Mouse (Mus musculus) intestine, embryonic 14.5 days (tissue): ENCODE measurements around the gene Tbx2. TPM values are rescaled to one million over a fixed set of nuclear protein-coding genes. Genes with fewer than 3 reads are reported as not detected.
A peak's percentile ranks its signal among the peaks of the same experiment; 100 is the strongest.

Source experiments
- ATAC-seq: fragments of 200-750 bp; cut with Nextera tagmentation; replicated peaks from 2 replicates; pipeline ENCODE4 v1.8.0; 2017; ENCODE audit warnings: low read depth, moderate number of reproducible peaks, moderate TSS enrichment, moderate library complexity; ENCODE audit not compliant: low FRiP score, low TSS enrichment
- DNase-seq: peaks from one replicate; pipeline ENCODE4 v3.0.0-alpha.2; 2018; ENCODE audit warnings: low spot score
- H3K27ac ChIP-seq: fragments of 300-500 bp; sonication (generic); 2 replicates; pipeline ENCODE4 v1.5.1; 2014; ENCODE audit warnings: low read depth, mild to moderate bottlenecking, control low read depth
- H3K27me3 ChIP-seq: fragments of 300-500 bp; sonication (generic); replicated peaks from 2 replicates; pipeline ENCODE4 v1.6.1; 2014; ENCODE audit warnings: low read length, control low read depth; ENCODE audit not compliant: control insufficient read depth, insufficient read depth
- H3K36me3 ChIP-seq: fragments of 300-500 bp; sonication (generic); 2 replicates; pipeline ENCODE4 v1.6.1; 2014; ENCODE audit warnings: low read length, control low read depth; ENCODE audit not compliant: control insufficient read depth, insufficient read depth
- H3K4me1 ChIP-seq: fragments of 300-500 bp; sonication (generic); replicated peaks from 2 replicates; pipeline ENCODE4 v1.6.1; 2014; ENCODE audit warnings: low read length, control low read depth, mixed read lengths; ENCODE audit not compliant: control insufficient read depth, insufficient read depth
- H3K4me2 ChIP-seq: fragments of 300-500 bp; sonication (generic); 2 replicates; pipeline ENCODE4 v1.6.1; 2014; ENCODE audit warnings: low read length
- H3K4me3 ChIP-seq: fragments of 300-500 bp; sonication (generic); 2 replicates; pipeline ENCODE4 v1.5.1; 2014; ENCODE audit warnings: low read depth, low read length, control low read depth, mixed read lengths
- H3K9ac ChIP-seq: fragments of 300-500 bp; sonication (generic); 2 replicates; pipeline ENCODE4 v1.6.1; 2014; ENCODE audit warnings: mild to moderate bottlenecking, low read length
- H3K9me3 ChIP-seq: fragments of 300-500 bp; sonication (generic); 2 replicates; pipeline ENCODE4 v1.6.1; 2016; ENCODE audit warnings: low read length, control low read depth; ENCODE audit not compliant: control insufficient read depth
- WGBS: fragments of 180-500 bp; shearing (Covaris S2); extraction: QIAGEN DNeasy Blood & Tissue Kit; methylation state at CpG from one replicate; pipeline ENCODE4 v1.1.7; 2014; 5-methylcytosine and 5-hydroxymethylcytosine counted together
- polyA plus RNA-seq: library from polyadenylated mRNA; unstranded; fragments of >200 nt; fragmentation: Nextera tagmentation; extraction: Ambion mirVana; gene quantifications from 2 replicates; pipeline ENCODE4 v1.2.1, GENCODE M21; 2014

Gene Tbx2
- polyA plus RNA-seq, 1 experiment from 2014 or later, result 7.7 TPM

- H3K9me3 ChIP-seq, result no peaks in the 10 kb centered on the region
- no peak overlapping the region for H3K9ac ChIP-seq
- peaks cover 24% of the 10 kb centered on the region for H3K27me3 ChIP-seq
- H3K4me3 ChIP-seq, result no peak overlapping the region
- H3K36me3 ChIP-seq, result no peaks in the 10 kb centered on the region
- no peak for ATAC-seq
- DNase-seq, result peak; percentile 52
- H3K4me1 ChIP-seq, result peaks cover 12% of the 10 kb centered on the region
- 0 out of 2 replicates have a peak overlapping the region, but pooled peaks have one; percentile 10 for H3K27ac ChIP-seq
- H3K4me2 ChIP-seq, result no peak overlapping the region
- WGBS, result 62% methylated on average over 4 of the region's 4 CpGs
Measured at GRCm38 (mm10) chr11:85846509-85846908, 14.2 kb downstream of the Tbx2 start.

- peak overlapping the region; percentile 26; the same call in 1 of the 2 replicates for H3K9ac ChIP-seq
- no peak overlapping the region for H3K27ac ChIP-seq
- H3K36me3 ChIP-seq, result no peaks in the 10 kb centered on the region
- 3% methylated on average over 21 of the region's 21 CpGs for WGBS
- DNase-seq (peak; percentile 84), ATAC-seq (peak; percentile 65)
- H3K4me2 ChIP-seq, result peak overlapping the region; percentile 51
- H3K4me1 ChIP-seq, result no peaks in the 10 kb centered on the region
- no peaks in the 10 kb centered on the region for H3K9me3 ChIP-seq
- peaks cover 16% of the 10 kb centered on the region for H3K27me3 ChIP-seq
- H3K4me3 ChIP-seq, result peak overlapping the region; percentile 23; the same call in 1 of the 2 replicates
Measured at GRCm38 (mm10) chr11:85849037-85849436, 16.7 kb downstream of the Tbx2 start.

GRCm38 (mm10) chr11:85850233-85850632 lies 17.9 kb downstream of the Tbx2 start, which contains the start of gene Gm11444:
Gene Gm11444, minus strand, starts transcription at chr11:85850333.
- DNase-seq (peak; percentile 48), ATAC-seq (no peak)
- no peak within 1 kb of the TSS for H3K4me3 ChIP-seq
- H3K27ac ChIP-seq, result no peak within 1 kb of the TSS
- no peaks in the 10 kb centered on the region for H3K4me1 ChIP-seq
- H3K27me3 ChIP-seq, result peaks cover 11% of the 10 kb centered on the region
- no peaks in the 10 kb centered on the region for H3K9me3 ChIP-seq
- H3K9ac ChIP-seq, result no peak within 1 kb of the TSS
- H3K4me2 ChIP-seq, result 0 out of 2 replicates have a peak within 1 kb of the TSS, but pooled peaks have one; percentile 51
- H3K36me3 ChIP-seq, result no peaks in the 10 kb centered on the region
- 80% methylated on average over 6 of the region's 6 CpGs for WGBS

GRCm38 (mm10) chr11:85850758-85851157 lies 18.4 kb downstream of the Tbx2 start:
- Histone ChIP-seq H3K9me3 (no peaks in the 10 kb centered on the region), H3K27me3 (peaks cover 5% of the 10 kb centered on the region; the same call in 1 of the 2 replicates), H3K27ac (no peak overlapping the region), H3K4me3 (no peak overlapping the region), H3K4me2 (no peak overlapping the region), H3K9ac (no peak overlapping the region), H3K36me3 (no peaks in the 10 kb centered on the region), H3K4me1 (no peaks in the 10 kb centered on the region)
- DNase-seq (peak; percentile 51), ATAC-seq (no peak)
- 39% methylated on average over 6 of the region's 6 CpGs for WGBS

- ATAC-seq (no peak), DNase-seq (peak; percentile 41)
- H3K4me3 ChIP-seq, result no peak overlapping the region
- H3K9me3 ChIP-seq, result no peaks in the 10 kb centered on the region
- H3K27ac ChIP-seq, result no peak overlapping the region
- no peaks in the 10 kb centered on the region for H3K27me3 ChIP-seq
- H3K9ac ChIP-seq, result no peak overlapping the region
- 38% methylated on average over 6 of the region's 6 CpGs for WGBS
- no peak overlapping the region for H3K4me2 ChIP-seq
- no peaks in the 10 kb centered on the region for H3K4me1 ChIP-seq
- H3K36me3 ChIP-seq, result no peaks in the 10 kb centered on the region
Measured at GRCm38 (mm10) chr11:85857997-85858698, 25.8 kb downstream of the Tbx2 start.

- Histone ChIP-seq H3K9me3 (no peaks in the 10 kb centered on the region), H3K9ac (no peak overlapping the region), H3K4me1 (no peaks in the 10 kb centered on the region), H3K27ac (no peak overlapping the region), H3K36me3 (no peaks in the 10 kb centered on the region), H3K4me3 (no peak overlapping the region), H3K4me2 (no peak overlapping the region), H3K27me3 (no peaks in the 10 kb centered on the region)
- WGBS, result 42% methylated on average over 7 of the region's 7 CpGs
- DNase-seq (peak; percentile 50), ATAC-seq (no peak)
Measured at GRCm38 (mm10) chr11:85864363-85864762, 32.0 kb downstream of the Tbx2 start.

- Histone ChIP-seq H3K9me3 (no peaks in the 10 kb centered on the region), H3K4me3 (no peak overlapping the region), H3K27ac (no peak overlapping the region), H3K27me3 (peaks cover 8% of the 10 kb centered on the region), H3K36me3 (no peaks in the 10 kb centered on the region), H3K9ac (no peak overlapping the region), H3K4me1 (no peaks in the 10 kb centered on the region), H3K4me2 (no peak overlapping the region)
- no peak for ATAC-seq
- WGBS, result 56% methylated on average over 24 of the region's 24 CpGs
- peak; percentile 48 for DNase-seq
Measured at GRCm38 (mm10) chr11:85876059-85876788, 43.9 kb downstream of the Tbx2 start.

- H3K36me3 ChIP-seq, result no peaks in the 10 kb centered on the region
- 0 out of 2 replicates have a peak, but pooled peaks cover 5% of the 10 kb centered on the region for H3K4me1 ChIP-seq
- peaks cover 82% of the 10 kb centered on the region for H3K27me3 ChIP-seq
- no peak overlapping the region for H3K9ac ChIP-seq
- ATAC-seq (no peak), DNase-seq (no peak)
- WGBS, result 67% methylated on average over 4 of the region's 4 CpGs
- no peaks in the 10 kb centered on the region for H3K9me3 ChIP-seq
- H3K4me3 ChIP-seq, result no peak overlapping the region
- no peak overlapping the region for H3K4me2 ChIP-seq
- H3K27ac ChIP-seq, result no peak overlapping the region
Measured at GRCm38 (mm10) chr11:85884498-85884897, 52.1 kb downstream of the Tbx2 start.
